Mouse (Mus musculus) embryo, embryonic 10 days (tissue): ENCODE measurements at regions not wholly inside any gene's neighbourhood (a gene's known extent, or its start where the extent isn't known, plus 50 kb on each side); places are given as distances from the start of the nearest gene placed in this dataset.

Experiments used
- DNase-seq: peaks from one replicate; pipeline ENCODE4 v3.0.0-alpha.2; 2015; ENCODE audit warnings: low spot score

GRCm38 (mm10) chr1:73797858-73798257 lies 326.4 kb downstream of the Tns1 start:
- DNase-seq = no peak

GRCm38 (mm10) chr1:73797413-73797812 lies 326.8 kb downstream of the Tns1 start:
- DNase-seq = no peak

- no peak for DNase-seq
Measured at GRCm38 (mm10) chr1:73793871-73794270, 330.4 kb downstream of the Tns1 start.

GRCm38 (mm10) chr1:73793256-73793655 lies 331.0 kb downstream of the Tns1 start:
- no peak for DNase-seq

GRCm38 (mm10) chr1:73792311-73792710 lies 331.9 kb downstream of the Tns1 start:
- DNase-seq = no peak

GRCm38 (mm10) chr1:73787666-73788065 lies 336.6 kb downstream of the Tns1 start:
- DNase-seq = peak; percentile 51

- no peak for DNase-seq
Measured at GRCm38 (mm10) chr1:73787224-73787623, 337.0 kb downstream of the Tns1 start.

GRCm38 (mm10) chr1:73783303-73783702 lies 340.9 kb downstream of the Tns1 start:
- DNase-seq = no peak

- DNase-seq = no peak
Measured at GRCm38 (mm10) chr1:73782871-73783270, 341.4 kb downstream of the Tns1 start.

- DNase-seq = peak; percentile 65
Measured at GRCm38 (mm10) chr1:73771773-73772172, 352.5 kb downstream of the Tns1 start.

- no peak for DNase-seq
Measured at GRCm38 (mm10) chr1:73770631-73771030, 353.6 kb downstream of the Tns1 start.

- DNase-seq = no peak
Measured at GRCm38 (mm10) chr1:73764611-73765333, 359.5 kb downstream of the Tns1 start.

GRCm38 (mm10) chr1:73758110-73759061 lies 365.9 kb downstream of the Tns1 start:
- peak; percentile 80 for DNase-seq

- DNase-seq = no peak
Measured at GRCm38 (mm10) chr1:73755791-73756190, 368.5 kb downstream of the Tns1 start.

- DNase-seq = no peak
Measured at GRCm38 (mm10) chr1:73754928-73755327, 369.3 kb downstream of the Tns1 start.

GRCm38 (mm10) chr1:73753157-73753556 lies 371.1 kb downstream of the Tns1 start:
- no peak for DNase-seq

GRCm38 (mm10) chr1:73748702-73749101 lies 375.5 kb downstream of the Tns1 start:
- DNase-seq = no peak

GRCm38 (mm10) chr1:73744555-73745234 lies 379.6 kb downstream of the Tns1 start:
- DNase-seq = peak; percentile 27

- peak; percentile 68 for DNase-seq
Measured at GRCm38 (mm10) chr1:73743737-73744554, 380.3 kb downstream of the Tns1 start.

GRCm38 (mm10) chr1:73737083-73737482 lies 387.2 kb downstream of the Tns1 start:
- peak; percentile 47 for DNase-seq

- DNase-seq = no peak
Measured at GRCm38 (mm10) chr1:73728377-73728776, 395.9 kb downstream of the Tns1 start.

GRCm38 (mm10) chr1:73727781-73728180 lies 396.5 kb downstream of the Tns1 start:
- DNase-seq = no peak
